Mouse (Mus musculus) left cerebral cortex, adult 8-10 months (tissue): ENCODE data around the gene Sik3. TPM values are rescaled to one million over a fixed set of nuclear protein-coding genes. Genes with fewer than 3 reads are reported as not detected.
"Not testable (repeated sequence)": the region's sequence is repeated elsewhere in the genome, so short reads cannot be mapped to it uniquely, and the experiment has no call there.

Experiments
- DNase-seq, 2 experiments: peaks; one replicate each; pipeline ENCODE4 v3.0.0; 2022; ENCODE audit warnings: low spot score in 2 of 2
- total RNA-seq, 4 experiments: library from RNA; stranded (reverse); gene quantifications; 2 replicates each; pipeline ENCODE4 v1.2.4; 2022

Gene Sik3
- total RNA-seq, 4 experiments from 2014 or later: 128 to 145 (median 136) TPM

GRCm38 (mm10) chr9:46150116-46150515 is 137.5 kb downstream of the Sik3 start:
- DNase-seq: no peak

- no peak for DNase-seq
Observed at GRCm38 (mm10) chr9:46150890-46151703, 138.5 kb downstream of the Sik3 start.

GRCm38 (mm10) chr9:46151704-46152040 is 139.1 kb downstream of the Sik3 start:
- no peak for DNase-seq

DNA sequence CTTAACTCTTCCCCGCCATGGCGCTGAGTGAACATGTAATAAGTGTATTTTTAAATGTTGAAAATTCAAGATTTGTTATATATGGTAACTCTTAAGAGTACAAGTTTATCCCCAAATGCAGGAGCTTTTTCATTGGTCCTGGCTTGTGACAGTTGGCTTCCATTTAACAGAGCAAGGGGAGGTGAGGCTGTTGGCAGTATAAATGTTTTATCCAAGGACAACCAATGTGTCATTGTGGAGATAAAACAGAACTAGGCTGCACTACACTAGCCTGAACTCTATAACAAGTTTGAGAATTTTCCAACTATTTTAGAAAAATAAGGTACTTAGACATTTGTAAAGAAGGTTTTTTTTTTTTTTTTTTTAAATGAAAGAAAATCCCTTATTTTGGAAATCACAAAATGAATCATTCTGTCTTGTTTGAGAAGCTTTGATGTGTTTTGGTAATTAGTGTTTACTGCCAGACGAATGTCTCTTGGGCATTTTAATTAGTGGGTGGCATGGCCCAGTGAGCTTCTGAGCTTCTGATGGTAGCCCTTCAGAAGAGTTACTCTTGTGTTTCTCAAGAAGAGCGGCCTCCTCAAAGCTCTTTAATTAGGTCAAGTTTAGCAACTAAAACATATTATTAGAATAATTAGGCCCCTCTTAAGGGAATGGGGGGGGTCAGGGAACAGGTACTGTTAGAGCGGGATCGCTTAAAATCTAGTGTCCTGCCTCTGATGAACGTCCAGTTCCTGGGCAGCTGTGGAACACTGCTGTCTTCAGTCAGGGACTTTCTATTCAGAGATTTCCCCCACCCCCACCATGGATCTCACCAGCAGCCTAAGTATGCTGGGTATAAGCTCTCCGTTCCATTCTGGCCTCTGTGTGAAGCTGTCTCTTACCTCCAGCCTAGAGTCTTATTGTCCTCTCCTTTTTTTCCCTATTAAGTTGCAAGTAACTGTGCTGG is 139.7 kb downstream of the Sik3 start:
- DNase-seq: no peak

DNA sequence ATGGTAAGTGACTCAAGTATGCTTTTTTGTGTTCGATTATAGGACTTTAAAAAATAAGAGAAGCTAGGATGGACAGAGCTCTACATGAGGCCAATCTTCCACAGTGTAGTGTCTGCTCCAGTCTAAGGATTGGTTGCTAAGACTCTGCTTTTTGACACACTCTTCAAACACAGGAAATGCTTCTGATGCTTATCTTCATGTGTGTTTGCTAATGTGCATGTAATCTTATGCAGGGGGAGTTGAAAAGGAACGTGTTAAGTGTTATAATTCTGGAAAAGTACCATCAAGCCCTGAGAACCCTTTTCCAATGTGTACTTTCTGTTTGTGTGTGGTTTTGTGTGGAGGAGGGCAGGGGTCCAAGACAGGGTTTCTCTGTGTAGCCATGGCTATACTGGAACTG is 141.8 kb downstream of the Sik3 start:
- no peak for DNase-seq

- no peak for DNase-seq
Observed at GRCm38 (mm10) chr9:46155026-46155425, 142.4 kb downstream of the Sik3 start.

DNA sequence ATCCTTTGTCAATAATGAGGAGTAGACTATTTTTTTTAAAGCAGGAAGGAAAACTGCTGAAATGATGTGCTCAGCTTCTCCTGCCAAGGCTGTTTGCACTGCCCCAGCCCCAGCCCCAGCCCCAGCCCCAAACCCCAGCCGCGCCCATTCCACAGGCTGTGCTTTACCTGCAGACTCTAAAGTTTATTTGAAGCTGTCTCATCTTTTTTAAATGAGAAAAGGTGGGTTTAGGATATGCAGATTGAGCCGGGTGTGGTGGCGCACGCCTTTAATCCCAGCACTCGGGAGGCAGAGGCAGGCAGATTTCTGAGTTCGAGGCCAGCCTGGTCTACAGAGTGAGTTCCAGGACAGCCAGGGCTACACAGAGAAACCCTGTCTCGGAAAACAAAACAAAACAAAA is 143.2 kb downstream of the Sik3 start:
- DNase-seq: not testable (repeated sequence)

- DNase-seq: no peak
Observed at GRCm38 (mm10) chr9:46156711-46157110, 144.1 kb downstream of the Sik3 start.

- no peak for DNase-seq
Observed at GRCm38 (mm10) chr9:46158273-46158813, 145.7 kb downstream of the Sik3 start.

- no peak for DNase-seq
Observed at GRCm38 (mm10) chr9:46163430-46163829, 150.8 kb downstream of the Sik3 start.

- DNase-seq: no peak
Observed at GRCm38 (mm10) chr9:46168802-46169201, 156.2 kb downstream of the Sik3 start.

DNA sequence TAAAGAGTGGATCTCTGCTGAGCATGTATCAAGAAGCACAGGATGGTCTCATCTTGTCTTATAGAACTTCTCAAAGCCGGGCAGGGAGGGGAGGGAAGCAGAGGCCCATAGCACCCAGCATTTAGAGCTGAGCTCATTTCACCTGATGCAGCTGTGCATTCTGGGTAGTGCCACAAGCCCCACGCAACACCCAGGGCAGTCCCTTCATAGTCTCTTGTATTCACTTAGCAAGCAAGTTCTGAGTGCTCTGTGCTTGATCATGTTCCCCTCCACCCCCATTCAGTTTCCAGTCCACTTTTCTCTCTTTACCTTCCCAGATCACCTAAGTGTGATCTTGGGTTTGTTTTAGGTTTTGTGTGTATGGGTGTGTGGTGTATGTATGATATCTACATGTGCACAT is 159.6 kb downstream of the Sik3 start:
- no peak for DNase-seq

GRCm38 (mm10) chr9:46172953-46173352 is 160.3 kb downstream of the Sik3 start:
- no peak for DNase-seq

GRCm38 (mm10) chr9:46173919-46174318 is 161.3 kb downstream of the Sik3 start:
- DNase-seq: no peak

DNA sequence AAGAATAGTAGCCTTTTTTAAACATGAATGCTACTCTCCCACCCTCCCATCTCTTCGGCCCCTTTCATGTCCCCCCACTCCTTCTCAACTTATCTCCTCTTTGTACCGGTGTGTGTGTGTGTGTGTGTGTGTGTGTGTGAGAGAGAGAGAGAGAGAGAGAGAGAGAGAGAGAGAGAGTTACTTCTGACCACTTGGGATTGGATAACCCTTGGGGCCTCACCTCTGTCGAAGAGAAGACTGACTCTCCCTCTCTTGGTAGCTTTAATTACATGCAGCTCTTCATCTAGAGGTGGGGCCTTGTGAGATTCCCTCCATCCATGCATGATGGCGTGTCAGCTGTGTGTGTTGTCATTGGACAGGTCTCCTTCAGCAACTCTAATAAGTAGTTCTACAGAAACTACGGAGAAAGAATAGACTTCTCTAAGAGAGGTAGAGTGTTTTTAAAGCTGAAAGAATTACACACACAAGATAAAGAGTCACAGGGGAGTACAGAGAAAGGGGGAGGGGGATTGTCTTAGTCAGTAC is 162.2 kb downstream of the Sik3 start:
- DNase-seq: no peak

DNA sequence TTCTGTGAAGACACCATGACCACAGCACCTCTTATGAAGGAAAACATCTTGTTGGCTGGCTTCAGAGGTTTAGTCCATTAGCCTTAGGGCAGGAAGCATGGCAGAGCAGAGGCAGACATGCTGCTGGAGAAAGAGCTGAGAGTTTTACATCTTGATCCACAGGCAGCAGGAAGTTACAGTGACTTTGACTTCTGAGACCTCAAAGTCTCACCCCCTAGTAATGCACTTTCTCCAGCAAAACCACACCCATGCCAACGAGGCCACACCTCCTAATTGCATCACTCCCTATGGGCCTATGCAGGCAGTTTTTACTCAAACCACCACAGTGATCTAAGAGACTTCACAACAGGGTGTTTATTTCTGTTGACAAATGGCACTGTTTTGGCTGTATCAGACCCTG is 162.7 kb downstream of the Sik3 start:
- DNase-seq: no peak

GRCm38 (mm10) chr9:46175938-46176375 is 163.3 kb downstream of the Sik3 start:
- no peak for DNase-seq

DNA sequence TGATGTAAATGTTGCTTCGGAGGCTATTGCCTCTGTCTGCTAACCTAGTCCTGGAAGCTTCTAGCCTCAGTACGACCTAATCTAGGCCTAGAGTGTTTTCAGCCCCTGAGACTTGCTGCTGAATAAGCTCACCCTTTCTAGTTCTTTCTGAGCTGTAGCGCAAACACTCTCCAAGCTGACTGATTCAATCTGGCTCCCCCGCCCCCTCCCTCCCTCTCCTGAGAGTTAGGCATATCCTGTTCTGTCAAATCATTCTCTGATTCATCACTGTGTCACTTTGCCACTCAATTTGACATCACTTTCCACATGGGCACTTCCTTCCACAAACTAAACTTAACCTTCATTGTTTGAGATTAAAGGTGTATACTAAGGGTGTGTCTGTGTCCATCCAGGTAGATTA is 164.0 kb downstream of the Sik3 start:
- no peak for DNase-seq

DNA sequence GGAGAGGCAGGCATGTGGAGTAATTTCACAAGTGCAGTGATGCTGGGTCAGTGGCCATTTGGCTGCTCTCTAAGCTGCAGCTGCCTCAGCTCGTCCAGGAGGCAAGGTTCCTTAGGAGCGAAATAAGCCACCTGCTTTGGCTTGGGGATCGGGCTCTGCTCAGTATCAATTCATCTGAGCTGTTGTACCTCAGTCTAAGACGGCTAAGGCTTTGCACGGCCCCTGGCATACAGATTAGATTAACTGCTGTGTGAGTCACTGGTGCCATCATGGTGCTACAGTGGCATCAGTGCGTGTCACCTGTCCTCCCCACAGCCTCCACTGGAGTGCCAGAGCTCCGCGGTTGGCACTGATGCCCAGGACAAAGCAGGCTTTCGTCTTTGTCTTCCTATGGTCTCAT is 166.0 kb downstream of the Sik3 start:
- no peak for DNase-seq

- no peak for DNase-seq
Observed at GRCm38 (mm10) chr9:46181297-46181696, 168.7 kb downstream of the Sik3 start.

DNA sequence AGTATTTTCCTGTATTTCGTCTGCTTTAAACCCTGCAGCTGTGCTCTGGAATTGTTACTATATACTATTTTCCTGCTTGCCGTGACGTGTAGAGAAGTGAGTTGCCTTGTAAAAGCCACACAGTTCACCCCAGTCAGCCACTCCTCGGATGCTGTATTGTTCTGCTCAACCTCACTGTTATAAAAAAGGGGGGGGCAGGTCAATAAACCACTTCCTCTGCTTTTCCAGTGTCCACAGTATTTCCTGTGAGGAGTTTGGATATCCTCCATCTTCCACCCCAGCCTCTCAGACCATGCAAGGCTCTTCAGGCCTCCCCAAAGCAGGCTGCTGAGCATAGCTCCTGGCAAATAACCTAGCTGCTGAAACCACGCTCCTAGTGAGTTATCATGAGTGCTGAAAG is 171.9 kb downstream of the Sik3 start:
- no peak for DNase-seq

- DNase-seq: no peak
Observed at GRCm38 (mm10) chr9:46185191-46185590, 172.6 kb downstream of the Sik3 start.
